Mouse (Mus musculus) adipocyte (in vitro differentiated cells): Measurements from ENCODE around the gene Nlrc5.
A peak's percentile ranks its signal among the peaks of the same experiment; 100 is the strongest.

Source experiments
- DNase-seq: peaks from one replicate; pipeline ENCODE4 v3.0.0-alpha.2; 2016; ENCODE audit warnings: low spot score

Nlrc5 gene

DNA sequence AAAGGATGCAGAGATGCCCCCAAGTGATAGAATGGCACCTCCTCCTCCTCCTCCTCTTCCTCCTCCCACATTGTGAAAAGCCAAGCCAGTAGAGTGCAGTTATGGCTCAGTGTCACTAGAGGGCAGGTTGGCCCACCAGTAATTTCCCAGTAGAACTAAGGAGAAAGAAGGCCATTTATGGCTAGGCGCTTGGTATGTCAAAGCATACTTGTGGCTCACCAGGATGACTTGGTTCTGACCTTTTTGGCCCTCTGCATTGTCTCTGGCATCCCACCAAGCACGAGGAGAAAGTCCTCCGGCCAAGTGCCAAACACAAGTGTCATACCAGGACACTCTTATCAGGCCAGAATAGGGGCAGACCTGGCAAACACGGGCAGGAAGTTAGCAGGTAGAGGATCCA lies 94.1 kb downstream of the Nlrc5 start:
- DNase-seq = peak; percentile 29

DNA sequence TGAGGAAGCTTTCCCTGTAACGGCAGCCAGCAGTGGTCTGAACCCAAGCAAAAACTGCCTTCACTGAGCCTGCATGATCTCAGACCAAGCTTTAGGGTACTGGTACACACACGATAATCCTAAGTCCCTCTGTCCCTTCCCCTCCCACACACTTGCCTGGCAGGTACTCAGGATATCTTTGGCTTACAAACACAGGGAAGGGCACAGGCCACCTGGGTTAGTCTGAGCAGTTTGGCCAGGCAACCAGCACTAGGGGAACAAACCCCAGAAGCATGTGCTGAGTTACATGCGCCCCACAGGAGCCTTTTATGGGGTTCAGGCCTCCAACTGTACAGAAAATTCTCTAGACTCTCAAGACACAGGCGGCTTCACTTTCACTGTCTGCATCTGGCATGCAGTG lies 95.7 kb downstream of the Nlrc5 start:
- no peak for DNase-seq

DNA sequence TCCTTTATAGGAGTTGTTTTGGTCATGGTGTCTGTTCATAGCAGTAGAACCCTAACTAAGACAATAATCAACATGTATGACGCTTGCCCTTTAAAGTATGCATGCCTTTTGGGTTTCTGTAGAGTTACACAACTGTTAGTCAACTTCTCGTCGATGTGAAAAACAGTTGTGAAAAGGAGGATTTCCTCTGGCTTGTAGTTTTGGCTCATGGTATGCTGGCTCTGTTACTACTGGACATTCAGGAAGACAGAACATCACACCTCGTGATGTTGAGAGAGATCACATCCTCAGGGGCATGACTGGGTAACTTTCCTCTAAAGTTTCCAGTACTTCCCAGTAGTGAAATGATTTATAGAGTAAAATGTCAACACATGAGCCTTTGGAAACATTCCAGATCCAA lies 96.5 kb downstream of the Nlrc5 start:
- peak; percentile 34 for DNase-seq

DNA sequence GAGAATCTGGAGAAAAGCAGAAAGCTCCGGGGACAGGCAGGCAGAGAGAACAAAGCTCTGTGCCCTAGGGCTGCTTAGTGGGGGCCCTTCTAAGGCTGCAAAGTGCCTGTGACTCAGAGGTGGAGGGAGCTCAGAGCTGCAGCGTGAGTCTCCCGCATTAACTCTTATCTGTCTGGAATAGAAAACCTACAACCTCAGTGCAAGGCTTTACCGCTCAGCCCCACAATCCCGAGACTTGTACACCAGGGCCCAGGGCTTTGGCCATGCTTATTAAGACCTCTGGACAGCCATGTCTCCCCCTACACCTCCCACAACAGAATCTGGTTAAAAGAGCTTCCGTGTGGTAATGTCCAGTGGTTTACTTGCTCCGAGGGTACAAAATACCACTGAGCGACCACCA lies 97.8 kb downstream of the Nlrc5 start:
- peak; percentile 21 for DNase-seq

DNA sequence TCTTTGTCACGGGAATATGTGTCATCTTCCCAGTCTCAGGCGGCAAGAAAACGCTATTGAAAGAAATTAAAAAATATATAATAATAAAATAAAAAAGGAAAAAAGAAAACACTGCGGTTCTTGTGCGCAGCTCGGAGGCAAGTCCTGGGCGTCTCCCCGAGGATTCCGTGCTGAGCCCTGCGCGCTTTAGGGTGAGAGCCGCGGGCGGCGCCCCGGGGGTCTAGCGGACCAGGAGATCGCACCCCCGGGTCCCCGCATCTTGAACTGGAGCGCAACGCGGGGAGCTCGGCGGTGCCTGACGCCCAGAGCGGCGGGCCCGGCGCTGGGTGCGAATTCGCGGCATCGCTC lies 98.3 kb downstream of the Nlrc5 start:
- peak; percentile 16 for DNase-seq

DNA sequence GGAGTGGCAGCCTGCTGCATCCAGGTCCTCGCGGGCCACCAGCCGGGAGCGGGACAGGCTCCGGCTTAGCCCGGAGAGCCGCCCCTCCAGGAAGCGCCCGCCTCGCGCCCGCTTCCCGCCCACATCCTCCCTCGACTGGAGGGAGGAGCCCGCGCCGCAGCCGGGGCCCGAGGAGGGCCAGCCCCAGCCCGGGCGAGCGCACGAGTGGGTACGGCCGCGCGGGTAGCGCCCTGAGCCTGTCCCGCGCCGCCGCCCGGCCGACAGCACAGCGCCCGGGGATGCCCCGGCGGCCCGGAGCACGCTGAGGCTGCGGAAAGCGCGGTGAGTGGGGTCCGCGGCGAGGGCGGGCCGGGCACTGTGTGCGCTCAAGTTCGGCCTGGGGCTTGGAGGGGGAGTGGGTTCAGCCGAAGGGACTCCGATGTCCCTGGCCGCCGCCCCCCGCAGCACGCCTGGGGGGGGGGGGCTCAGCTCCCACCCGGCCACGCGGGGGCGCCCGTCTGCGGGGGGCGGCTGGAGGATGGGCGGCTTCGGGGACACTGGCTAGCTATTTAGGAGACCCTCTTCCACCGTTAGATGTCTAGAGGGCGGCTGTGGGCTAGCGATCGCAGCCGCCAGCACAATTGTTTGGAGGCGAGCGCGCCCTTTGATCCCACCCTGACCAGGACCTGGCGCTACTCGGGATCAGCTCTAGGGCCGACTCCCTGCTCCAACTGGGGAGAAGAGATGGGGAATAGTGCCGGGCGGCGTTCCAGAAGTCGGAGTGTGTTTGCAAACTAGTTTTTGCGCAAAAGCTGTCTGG lies 98.9 kb downstream of the Nlrc5 start, which contains the start of gene Cpne2:
Gene Cpne2 (plus strand): TSS at position 118 of the 799 bp plus-strand sequence.
- DNase-seq = peak; percentile 61

DNA sequence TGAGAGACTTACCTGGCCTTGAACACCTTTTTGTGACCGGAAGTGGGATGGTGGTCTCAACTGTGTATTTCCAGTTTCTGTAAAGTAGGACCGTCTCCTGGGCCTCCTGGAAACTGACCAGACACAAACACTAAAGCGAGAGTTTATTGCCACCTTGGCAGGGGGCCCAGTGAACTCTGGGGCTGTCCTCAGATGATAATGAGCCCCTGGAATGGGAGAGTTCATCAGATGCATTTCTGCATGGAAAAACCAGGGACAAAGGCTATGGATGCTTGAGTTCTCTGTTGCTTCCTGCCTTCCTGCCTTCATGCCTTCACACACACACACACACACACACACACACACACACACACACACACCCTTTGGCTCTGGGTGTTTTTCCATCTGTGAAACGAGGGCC lies 100.5 kb downstream of the Nlrc5 start:
- peak; percentile 25 for DNase-seq

DNA sequence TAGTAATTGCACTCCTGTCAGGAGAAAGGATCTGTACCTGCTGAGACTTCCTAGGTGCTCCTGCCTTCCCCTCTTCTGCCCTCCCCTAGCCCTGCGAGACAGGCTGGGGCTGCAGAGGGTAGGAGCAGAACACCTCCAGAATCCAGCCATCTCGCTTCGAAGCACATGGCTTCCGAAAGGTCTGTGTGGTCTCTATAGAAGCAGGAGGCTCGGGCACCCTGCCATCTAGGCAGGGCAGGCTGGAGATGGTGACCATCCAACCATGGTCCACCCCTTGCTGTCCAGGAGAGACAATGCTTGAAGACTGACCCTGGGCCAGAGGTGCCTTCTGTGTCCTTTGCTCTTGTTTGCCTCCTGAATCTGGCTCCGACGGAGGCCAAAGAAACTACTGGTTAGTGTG lies 101.5 kb downstream of the Nlrc5 start:
- no peak for DNase-seq

DNA sequence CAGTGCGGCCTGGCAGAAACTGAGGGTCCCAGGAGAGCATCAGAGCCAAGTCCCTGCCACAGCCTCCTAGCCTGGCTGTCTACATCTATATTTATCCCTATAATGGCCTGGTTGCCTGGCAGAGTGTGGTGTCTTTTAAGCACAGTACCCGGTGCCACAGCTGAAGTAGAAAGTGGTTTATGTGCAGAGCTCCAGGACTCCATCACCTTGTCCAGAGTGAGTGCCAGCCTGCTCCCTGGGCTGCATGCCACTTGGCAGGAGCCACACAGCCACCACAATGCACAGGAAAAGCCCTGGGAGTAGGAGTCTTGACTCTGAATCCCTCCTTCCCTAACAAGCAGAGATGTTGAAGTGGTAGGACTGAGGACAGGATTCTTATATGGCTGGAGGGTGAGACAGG lies 103.3 kb downstream of the Nlrc5 start:
- peak; percentile 29 for DNase-seq

DNA sequence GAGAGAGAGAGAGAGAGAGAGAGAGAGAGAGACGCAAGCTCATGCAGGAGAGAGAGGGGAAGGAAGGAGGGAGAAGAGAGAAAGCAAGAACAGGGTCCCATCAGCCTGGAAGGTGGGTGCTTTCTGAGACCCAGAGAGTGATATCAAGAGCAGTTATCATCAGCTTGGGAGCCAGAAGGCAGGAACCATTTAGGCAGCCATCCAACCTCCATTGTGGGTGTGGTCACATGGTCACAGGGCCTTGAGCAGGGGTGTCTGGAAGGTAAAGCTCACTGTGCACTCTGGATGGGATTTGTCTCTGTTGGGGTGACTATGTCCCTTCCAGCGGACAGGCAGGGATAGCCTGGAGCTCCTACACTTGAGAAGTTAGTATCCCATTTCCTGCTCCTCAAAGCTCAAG lies 105.9 kb downstream of the Nlrc5 start:
- no peak for DNase-seq

DNA sequence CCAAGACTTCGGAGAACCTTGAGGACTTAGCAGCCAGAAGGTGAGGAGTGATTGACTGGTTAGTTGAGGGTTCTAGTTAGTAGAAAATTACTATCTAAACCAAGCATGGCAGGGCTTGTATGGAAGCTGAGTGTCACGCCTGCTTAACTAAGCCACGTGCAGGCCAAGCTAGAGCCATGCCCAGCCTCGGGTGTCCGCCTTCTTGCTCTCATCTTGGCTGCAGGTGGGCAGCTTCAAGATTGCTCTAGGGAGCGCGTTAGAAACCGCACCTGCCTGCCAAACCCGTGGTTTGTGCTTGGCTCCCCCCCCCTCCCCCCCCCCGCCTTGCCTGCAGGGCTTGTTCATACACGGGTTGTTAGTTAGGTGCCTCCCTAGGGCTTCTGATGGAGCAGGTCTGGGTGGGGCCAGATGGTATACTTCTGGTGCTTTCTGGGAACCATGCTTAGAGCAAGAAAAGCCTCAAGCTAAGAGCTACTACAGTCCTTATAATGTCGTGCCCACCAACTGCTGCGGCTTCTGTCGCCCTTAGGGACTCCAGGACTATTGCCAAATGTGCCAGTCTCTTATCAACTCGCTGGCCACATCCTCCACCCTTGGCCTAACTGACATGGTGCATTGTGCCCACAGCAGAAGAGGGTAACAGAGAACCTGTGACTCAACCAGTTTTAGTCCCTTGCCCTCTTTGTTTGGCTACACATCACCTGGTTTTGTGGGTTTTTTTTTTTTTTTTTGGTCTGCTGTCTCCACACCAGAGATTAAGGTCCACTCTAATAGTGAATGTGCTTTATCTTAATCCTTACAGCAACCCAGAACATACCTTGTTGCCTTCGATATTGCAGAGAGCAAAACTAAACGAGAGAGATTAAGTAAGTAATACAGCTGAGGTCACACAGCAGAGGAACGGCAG lies 107.0 kb downstream of the Nlrc5 start:
- DNase-seq = no peak

DNA sequence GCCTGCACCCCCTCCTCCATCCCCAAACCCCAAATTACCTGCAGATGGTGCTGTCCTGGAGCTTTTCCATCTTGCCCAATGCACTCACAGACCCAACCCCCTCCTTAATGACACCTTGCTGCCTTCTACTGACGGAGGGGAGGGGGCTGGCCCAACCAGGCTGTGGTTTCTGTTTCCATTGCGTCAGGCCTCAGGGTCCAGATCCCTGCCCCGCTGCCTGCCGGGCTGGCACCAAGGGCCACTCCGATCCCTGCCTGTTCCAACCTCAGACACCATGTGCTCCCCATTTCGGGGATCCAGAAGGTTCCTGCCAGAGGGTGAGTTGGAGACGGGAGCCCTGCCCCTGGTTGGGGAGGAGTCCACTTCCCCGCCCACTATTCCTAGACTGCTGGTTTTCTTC lies 109.8 kb downstream of the Nlrc5 start:
- DNase-seq = no peak

DNA sequence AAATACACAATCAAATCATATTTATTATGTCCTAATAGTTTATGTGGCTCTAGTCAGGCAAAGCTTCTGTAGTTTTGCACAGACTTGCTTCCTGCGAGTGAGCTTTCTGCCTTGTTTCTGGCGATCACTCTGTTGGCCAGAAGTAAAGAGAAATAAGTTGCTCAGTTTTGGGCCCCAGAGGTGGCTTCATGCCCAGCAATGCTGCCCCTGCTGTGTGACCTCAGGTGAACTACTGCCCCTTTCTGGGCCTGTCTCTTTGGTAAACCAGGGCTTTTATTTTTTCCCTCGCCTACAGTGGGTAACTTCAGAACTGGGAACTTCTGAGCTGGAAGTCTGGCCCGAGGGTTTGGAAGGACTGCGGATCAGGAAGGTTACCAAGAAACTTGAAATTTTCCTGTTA lies 114.9 kb downstream of the Nlrc5 start:
- DNase-seq = peak; percentile 52

DNA sequence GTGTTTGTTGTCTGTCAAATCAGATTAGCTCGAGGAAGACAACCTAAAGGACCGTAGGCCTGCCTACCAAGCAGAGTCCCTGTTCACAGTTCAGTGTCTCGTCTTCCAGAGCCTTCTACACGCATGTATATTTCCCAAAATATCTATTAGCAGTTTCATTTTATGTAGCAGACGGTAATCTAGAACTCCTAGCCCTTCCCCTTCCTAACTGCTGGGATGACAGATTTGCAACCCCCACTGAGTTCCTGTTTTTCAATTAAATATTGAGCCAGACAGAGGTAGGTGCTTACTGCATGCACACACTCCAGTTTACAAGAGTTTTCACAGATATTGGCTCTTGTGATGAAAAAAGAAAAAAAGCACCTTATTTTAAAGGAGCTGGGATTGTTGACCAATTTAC lies 115.3 kb downstream of the Nlrc5 start:
- DNase-seq = no peak

DNA sequence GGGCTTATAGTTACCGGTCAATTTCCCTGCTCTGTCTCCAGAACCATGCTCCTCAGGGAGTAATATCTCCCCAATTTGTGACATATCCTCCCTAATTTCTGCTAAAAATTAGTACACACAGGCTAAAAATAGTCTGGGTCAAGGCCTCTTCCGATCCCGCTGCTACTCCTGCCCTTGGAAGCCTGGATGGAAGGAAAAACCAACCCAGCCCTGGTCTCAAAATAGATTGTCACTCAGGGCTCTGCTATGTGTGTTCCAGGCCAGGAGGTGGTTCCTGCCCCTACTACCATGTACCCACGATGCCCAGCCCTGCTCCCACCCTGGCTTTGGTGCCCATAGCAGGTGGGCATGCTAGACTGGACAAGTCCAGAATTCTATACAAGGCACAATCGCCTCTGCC lies 115.8 kb downstream of the Nlrc5 start:
- DNase-seq = no peak

DNA sequence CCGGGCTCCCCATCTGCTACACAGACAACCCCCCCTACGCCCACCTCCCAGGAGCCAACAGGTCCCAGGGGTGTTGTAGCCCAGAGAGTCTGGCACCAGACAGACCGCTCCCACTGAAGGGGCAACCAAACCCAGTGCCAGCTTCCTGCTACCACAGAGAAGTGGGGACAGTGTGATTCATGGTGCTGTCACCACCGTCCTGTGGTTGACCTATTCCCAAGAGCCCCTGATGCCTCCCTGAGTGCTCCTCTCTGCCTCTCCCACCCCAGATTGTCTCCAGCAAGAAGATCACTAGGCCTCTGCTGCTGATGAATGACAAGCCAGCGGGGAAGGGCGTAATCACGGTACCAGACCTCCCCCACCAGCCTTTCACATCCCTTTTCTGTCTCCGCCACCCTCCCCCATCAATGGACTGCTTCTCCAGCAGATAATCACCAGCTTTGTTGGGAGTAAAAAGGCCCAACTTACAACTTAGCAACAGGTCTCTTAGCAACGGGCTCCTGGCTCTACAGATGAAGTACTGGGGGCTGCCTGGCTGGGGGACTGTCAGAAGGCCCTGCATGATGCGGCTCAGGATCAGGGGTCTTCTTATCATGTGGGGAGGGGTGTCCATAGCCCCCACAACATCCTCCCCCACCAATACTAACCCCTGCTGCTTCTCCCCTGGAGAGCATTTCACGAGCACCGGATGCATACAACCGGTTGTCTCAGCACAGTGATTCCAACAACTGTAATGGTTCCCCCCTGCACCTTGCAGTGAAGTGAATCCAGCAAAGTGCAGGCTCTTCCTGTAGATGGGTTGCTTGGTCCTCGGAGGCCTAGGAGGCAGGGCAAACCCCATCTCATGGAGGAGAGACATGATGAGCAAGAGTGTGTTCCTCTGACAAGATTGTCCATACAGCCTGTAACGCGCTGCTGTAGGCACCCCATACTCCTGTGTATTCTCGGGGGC lies 117.6 kb downstream of the Nlrc5 start:
- no peak for DNase-seq

DNA sequence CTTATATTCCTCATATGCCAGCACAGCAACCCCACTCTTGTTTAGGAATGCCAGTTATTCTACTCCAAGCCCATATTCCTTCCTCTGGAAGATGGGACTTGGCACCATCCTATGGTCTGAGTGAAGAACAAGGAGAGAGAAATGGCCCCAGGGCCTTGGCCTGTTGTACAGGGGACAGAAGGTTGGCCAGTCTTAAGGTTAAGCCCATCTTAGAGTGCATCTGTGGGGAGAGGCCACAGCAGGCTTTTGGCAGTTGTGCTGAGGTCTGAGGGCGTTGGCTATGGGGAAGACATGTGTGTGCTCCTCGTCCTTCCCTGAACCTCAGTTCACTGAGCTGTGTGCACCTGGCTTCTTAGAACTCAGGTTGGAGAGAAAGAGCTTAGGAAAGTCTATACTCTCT lies 118.5 kb downstream of the Nlrc5 start:
- DNase-seq = no peak

DNA sequence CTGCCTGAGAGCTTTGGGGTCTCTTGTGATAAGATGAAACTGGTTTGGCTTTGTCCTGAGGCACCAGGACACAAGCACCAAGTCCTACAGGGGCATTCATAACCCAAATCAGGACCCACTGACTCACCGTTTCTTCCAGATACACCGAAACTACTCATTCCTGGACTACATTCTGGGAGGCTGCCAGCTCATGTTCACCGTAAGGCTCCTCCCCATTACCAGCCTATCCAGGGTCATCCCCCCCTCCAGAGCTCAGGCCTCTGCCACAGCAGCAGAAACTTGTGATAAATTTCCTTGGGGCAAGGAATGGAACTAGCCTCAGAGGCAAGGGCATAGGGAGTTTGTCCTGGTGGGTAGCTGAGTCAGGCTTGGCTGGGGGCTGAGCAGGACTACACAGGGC lies 123.1 kb downstream of the Nlrc5 start:
- DNase-seq = no peak

DNA sequence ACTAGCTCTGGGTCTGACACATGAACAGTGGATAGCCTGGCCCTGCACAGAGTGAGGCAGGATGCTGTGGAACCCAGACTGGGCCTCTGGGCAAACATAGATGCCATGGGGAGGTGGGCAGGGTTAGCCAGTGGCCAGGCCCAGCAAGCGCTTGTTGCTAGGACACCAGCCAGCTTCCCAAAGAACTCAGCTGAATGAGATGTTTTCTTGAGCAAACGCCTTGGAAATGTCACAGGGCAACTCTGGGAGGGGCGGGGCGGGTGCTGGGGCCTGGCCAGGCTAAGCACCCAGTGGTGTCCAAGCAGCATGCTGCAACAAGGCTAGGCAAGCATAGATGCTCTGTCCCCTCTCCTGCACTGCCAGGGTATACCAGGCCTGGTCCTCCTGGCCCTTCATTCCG lies 127.1 kb downstream of the Nlrc5 start:
- no peak for DNase-seq

DNA sequence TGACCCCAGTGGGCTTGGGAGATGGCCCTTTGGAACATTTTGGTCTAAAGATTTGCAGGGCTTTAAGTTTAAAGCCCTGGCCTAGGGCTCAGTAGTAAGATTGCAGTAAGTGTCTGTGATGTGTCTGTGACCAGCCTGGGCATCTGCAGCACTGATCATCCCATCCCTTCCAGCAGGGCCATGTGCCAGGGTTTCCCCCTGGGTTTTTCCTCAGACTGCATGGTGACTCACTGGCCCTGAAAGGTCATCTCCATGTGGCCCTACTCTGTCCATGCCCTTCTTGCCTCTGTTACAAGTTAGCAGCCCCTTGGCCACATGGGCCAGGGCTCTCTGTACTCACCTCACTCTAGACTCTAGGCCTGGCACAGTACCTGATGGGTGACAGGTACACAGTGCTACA lies 130.3 kb downstream of the Nlrc5 start:
- no peak for DNase-seq

DNA sequence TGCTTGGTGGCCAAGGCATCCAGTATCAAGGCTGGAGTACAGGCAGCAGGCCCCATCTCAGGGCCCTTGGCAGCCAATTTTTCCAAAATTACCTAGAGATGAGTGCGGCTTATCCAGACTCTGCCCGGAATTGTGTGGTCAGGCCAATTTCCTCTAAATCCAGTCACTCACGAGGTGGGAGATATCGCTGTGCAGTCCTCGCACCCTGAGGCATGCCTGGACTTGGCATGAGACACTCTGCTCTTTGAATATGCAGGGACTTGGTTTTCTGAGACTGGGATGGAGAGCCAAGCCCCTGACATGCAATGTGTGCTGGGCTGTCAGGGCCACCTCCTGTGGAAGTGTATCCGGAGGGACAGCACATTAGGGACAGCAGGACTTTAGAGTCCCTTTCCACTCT lies 131.9 kb downstream of the Nlrc5 start:
- DNase-seq = no peak

DNA sequence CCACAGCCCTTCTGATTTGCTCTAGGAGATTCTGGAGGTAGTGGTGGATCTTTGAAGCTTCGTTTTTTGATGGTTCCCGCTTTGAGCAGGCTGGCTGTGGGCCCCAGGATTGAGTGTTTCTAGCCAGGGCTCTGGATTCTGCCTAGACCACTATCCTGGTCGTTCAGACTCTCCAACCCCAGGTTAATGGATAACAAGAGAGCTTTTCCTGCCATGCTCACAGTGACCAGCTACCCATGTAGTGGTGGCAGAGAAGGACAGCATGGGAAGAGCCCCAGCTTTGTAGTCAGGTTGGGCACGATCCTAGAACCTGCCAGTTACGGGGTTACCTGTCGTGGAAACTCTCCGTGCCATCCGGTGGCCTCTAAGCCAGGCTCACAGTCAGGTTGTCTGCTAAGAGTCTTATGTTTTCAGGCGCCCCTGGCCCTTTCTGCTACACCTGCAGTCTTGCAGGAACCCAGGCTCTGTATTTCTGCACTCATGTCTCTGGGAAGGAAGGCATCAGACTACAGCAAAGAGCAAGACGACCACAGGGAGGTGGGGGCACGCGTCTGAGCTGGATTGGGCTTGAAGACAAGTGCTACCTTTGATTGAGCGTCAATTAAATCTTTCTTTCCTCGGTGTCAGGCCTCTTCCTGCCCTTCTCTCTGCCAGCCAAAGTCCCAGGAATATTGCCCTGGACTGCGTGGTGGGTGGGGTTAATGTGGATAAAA lies 132.4 kb downstream of the Nlrc5 start:
- DNase-seq = no peak
